Mouse (Mus musculus): ENCODE measurements around the gene Smap2. TPM values are rescaled to one million over a fixed set of nuclear protein-coding genes. Genes with fewer than 3 reads are reported as not detected.

The Smap2 gene
- polyA plus RNA-seq, 1 experiment from 2014 or later: 23.2 TPM

DNA sequence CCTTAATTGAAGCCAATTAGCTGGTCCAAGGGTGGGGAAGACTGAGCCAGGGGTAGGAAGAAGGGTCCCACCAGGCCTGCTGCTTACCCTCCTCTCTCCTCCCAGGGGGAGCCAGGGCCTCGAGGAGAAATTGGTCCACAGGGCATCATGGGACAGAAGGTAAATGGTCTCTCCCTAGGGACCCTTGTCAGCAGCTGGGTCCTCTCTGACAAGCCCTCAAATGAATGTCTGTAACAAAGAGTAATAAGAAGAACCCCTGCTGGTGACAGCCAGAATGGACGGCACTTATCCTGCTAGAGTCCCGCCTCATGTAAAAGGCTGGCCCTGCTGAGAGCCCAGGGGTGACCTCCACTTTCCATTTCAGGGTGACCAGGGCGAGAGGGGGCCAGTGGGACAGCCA lies 34.8 kb upstream of the Smap2 start:
- no peaks in the 10 kb centered on the region for H3K9me3 ChIP-seq (ENCODE audit: control insufficient read depth)
- H3K4me1 ChIP-seq (replicated peaks; ENCODE audit: control insufficient read depth, insufficient read depth, low read length): no peaks in the 10 kb centered on the region
- H3K36me3 ChIP-seq (ENCODE audit: control insufficient read depth, insufficient read depth): no peaks in the 10 kb centered on the region
- no peak for ATAC-seq
- WGBS: 50% methylated on average over 4 of the region's 4 CpGs
- no peak overlapping the region for H3K9ac ChIP-seq (ENCODE audit: low read depth, low read length)
- TF ChIP-seq CTCF (IDR thresholded peaks at IDR 0.05; ENCODE audit: low read depth): no peak
- no peaks in the 10 kb centered on the region for H3K27me3 ChIP-seq (replicated peaks; ENCODE audit: control insufficient read depth, insufficient read depth, low read length)
- no peak overlapping the region for H3K4me3 ChIP-seq (ENCODE audit: low read depth, low read length)
- no peak overlapping the region for H3K27ac ChIP-seq (ENCODE audit: low read depth, low read length)
- no peak overlapping the region for H3K4me2 ChIP-seq (replicated peaks; ENCODE audit: low read depth)

DNA sequence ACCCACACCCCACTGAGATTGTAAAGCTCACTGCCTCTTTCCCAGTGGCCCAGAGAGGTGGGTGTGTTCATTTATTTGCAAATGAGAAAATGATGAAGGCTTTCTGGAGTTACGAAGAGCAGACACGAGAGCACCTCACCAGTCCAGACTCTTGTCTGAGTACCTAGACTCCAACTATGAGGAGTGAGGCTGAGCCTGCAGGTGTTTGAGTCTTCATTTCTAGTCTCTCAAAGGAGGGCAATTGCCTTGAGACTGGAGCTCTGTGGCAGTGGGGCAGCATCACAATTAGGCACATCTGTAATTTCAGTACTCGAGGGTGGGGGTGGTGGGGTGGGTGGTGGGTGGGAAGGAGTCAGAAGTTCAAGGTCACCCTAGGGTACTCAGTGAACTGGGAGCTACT lies 25.9 kb upstream of the Smap2 start:
- TF ChIP-seq CTCF (IDR thresholded peaks at IDR 0.05; ENCODE audit: low read depth): no peak

DNA sequence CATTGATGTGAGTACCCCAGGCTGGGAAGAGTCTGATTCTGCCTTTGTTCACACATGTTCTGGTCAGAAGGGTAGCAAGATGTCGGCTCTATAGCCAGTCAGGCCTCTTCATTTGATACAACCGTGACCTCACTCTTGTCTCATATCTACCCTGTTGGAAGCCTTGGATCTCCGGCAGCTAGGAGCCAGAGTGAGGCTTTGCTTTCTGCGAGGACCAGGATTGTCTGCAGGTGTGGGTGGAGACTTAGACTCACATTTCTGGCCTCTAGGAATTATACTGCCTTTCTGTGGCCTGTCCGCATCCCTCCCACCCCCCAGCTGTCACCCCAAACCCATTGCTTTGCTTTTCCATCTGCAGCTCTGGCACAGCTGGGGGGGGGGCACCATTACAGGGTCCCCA lies 25.4 kb upstream of the Smap2 start:
- 83% methylated on average over 5 of the region's 5 CpGs for WGBS
- no peak overlapping the region for H3K27ac ChIP-seq (ENCODE audit: low read depth, low read length)
- H3K9ac ChIP-seq (ENCODE audit: low read depth, low read length): no peak overlapping the region
- H3K4me3 ChIP-seq (ENCODE audit: low read depth, low read length): no peak overlapping the region
- H3K27me3 ChIP-seq (replicated peaks; ENCODE audit: control insufficient read depth, insufficient read depth, low read length): peaks cover 21% of the 10 kb centered on the region; the same call in 1 of the 2 replicates
- no peak for ATAC-seq
- H3K9me3 ChIP-seq (ENCODE audit: control insufficient read depth): no peaks in the 10 kb centered on the region
- H3K36me3 ChIP-seq (ENCODE audit: control insufficient read depth, insufficient read depth): no peaks in the 10 kb centered on the region
- H3K4me1 ChIP-seq (replicated peaks; ENCODE audit: control insufficient read depth, insufficient read depth, low read length): no peaks in the 10 kb centered on the region
- TF ChIP-seq CTCF (IDR thresholded peaks at IDR 0.05; ENCODE audit: low read depth): no peak
- no peak overlapping the region for H3K4me2 ChIP-seq (replicated peaks; ENCODE audit: low read depth)

More for the DNA sequence above, 25.9 kb upstream of the Smap2 start:
- Histone ChIP-seq H3K9ac (ENCODE audit: low read depth, low read length) (no peak overlapping the region), H3K27ac (ENCODE audit: low read depth, low read length) (no peak overlapping the region), H3K4me3 (ENCODE audit: low read depth, low read length) (no peak overlapping the region), H3K4me1 (replicated peaks; ENCODE audit: control insufficient read depth, insufficient read depth, low read length) (no peaks in the 10 kb centered on the region), H3K9me3 (ENCODE audit: control insufficient read depth) (no peaks in the 10 kb centered on the region), H3K4me2 (replicated peaks; ENCODE audit: low read depth) (no peak overlapping the region), H3K27me3 (replicated peaks; ENCODE audit: control insufficient read depth, insufficient read depth, low read length) (peaks cover 21% of the 10 kb centered on the region; the same call in 1 of the 2 replicates), H3K36me3 (ENCODE audit: control insufficient read depth, insufficient read depth) (no peaks in the 10 kb centered on the region)
- WGBS: 71% methylated on average over 3 of the region's 3 CpGs
- no peak for ATAC-seq

DNA sequence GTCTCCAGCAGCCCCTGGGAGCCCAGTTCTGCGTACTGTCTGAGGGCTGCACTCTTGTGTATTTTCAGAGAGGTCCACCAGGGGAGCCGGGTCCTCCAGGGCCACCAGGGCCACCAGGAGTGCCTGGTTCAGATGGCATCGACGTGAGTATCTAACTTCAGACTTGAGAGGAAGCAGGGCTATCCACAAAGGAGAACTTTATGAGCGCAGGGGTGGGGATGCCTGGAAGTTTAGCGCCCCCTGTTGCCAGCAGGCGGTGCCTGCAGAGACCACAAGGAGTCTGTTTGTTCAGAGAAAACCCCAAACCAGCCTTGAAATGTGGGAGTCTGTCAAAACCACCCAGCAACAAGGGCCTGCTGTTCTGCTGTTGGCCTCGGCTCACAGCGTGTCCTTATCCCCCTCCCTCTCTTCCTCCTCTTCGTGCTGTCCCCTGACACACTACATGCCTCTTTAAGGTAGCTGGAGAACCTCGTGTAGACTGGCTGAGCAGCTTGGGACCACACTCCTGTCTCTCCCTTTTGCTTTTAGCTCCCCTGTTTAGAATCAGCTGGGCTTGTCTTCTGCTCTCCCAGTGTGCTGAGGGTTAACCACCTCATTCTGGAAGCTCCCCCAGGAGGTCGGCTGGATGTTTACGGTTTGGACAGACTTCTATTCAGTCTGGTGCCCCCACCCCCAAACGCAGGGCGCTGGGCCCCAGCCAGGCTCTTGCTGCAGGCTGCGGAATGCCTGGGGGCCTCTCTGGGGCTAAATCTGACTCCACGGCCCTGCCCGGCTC lies 24.0 kb upstream of the Smap2 start:
- peak; percentile 81 for TF ChIP-seq CTCF (IDR thresholded peaks at IDR 0.05; ENCODE audit: low read depth)
- no peak overlapping the region for H3K27ac ChIP-seq (ENCODE audit: low read depth, low read length)
- peak; percentile 48 for ATAC-seq
- WGBS: 17% methylated on average over 18 of the region's 18 CpGs
- no peaks in the 10 kb centered on the region for H3K36me3 ChIP-seq (ENCODE audit: control insufficient read depth, insufficient read depth)
- peaks cover 21% of the 10 kb centered on the region; the same call in 1 of the 2 replicates for H3K27me3 ChIP-seq (replicated peaks; ENCODE audit: control insufficient read depth, insufficient read depth, low read length)
- H3K4me2 ChIP-seq (replicated peaks; ENCODE audit: low read depth): peak overlapping the region; percentile 47
- H3K4me3 ChIP-seq (ENCODE audit: low read depth, low read length): no peak overlapping the region
- no peak overlapping the region for H3K9ac ChIP-seq (ENCODE audit: low read depth, low read length)
- no peaks in the 10 kb centered on the region for H3K4me1 ChIP-seq (replicated peaks; ENCODE audit: control insufficient read depth, insufficient read depth, low read length)
- H3K9me3 ChIP-seq (ENCODE audit: control insufficient read depth): no peaks in the 10 kb centered on the region

DNA sequence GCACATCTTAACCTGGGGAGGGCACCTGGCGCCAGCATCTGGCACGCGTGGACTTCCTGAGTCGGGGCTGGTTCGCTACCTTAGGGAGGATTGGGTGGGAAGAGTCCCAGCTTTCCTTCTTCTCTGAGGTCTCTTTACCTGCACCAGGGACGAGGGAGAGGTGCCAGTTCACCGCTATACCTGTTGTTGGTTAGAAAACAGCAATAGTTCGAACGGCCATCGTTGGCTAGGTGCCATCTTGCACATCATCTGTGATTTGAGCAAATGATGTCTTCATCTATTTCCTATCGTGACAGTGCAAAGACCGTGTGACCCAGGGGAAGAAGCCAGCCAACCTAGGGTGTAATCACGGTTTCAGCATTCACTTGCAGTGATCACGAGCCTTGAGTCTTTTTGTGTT lies 23.3 kb upstream of the Smap2 start:
- no peaks in the 10 kb centered on the region for H3K36me3 ChIP-seq (ENCODE audit: control insufficient read depth, insufficient read depth)
- no peak overlapping the region for H3K9ac ChIP-seq (ENCODE audit: low read depth, low read length)
- 63% methylated on average over 14 of the region's 14 CpGs for WGBS
- H3K27ac ChIP-seq (ENCODE audit: low read depth, low read length): no peak overlapping the region
- no peaks in the 10 kb centered on the region for H3K4me1 ChIP-seq (replicated peaks; ENCODE audit: control insufficient read depth, insufficient read depth, low read length)
- TF ChIP-seq CTCF (IDR thresholded peaks at IDR 0.05; ENCODE audit: low read depth): no peak
- H3K9me3 ChIP-seq (ENCODE audit: control insufficient read depth): no peaks in the 10 kb centered on the region
- peaks cover 21% of the 10 kb centered on the region; the same call in 1 of the 2 replicates for H3K27me3 ChIP-seq (replicated peaks; ENCODE audit: control insufficient read depth, insufficient read depth, low read length)
- ATAC-seq: no peak
- peak overlapping the region; percentile 55 for H3K4me2 ChIP-seq (replicated peaks; ENCODE audit: low read depth)
- peak overlapping the region; percentile 29 for H3K4me3 ChIP-seq (ENCODE audit: low read depth, low read length)

DNA sequence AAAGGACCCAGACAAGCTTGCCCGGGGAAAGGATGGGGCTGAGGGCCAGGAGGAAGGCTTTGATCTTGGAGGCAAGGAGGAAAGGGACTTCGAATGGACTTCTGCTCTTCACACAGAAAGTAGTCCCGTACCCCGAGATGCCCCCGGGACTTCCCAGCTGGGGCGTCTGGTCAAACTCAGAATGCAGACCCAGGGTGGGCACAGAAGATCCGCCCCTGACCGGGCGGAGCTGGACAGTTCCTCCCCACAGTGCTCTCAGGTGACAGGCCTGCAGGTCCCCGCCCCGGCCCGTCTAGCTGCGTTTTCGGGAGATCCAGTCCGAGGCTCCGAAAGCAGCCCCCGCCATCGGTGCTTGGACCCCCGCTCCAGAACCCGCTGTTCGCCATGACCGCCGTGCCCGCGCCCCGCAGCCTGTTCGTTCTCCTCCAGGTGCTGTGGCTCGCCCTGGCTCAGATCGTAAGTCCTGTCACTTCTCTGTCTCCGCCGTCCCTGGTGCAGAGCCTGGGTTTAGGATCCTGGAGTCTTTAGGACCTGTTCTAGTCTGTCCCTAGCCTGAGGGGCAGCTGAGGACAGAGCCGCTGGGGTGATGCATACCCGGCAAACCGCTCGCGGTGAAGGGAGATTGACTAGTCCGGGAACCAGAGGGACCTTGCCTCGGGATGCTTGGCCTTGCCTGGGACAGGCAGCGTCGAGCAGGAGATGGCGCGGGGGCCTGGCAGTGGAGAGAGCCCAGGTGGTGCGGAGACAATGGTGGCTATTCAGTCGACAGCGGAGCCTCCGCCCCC lies 22.5 kb upstream of the Smap2 start, which contains the start of gene Col9a2:
Col9a2 (plus strand) TSS at position 55 of the 785 bp plus-strand sequence.
- no peak for TF ChIP-seq CTCF (IDR thresholded peaks at IDR 0.05; ENCODE audit: low read depth)
- Histone ChIP-seq H3K4me3 (ENCODE audit: low read depth, low read length) (peak within 1 kb of the TSS; percentile 29), H3K36me3 (ENCODE audit: control insufficient read depth, insufficient read depth) (no peaks in the 10 kb centered on the region), H3K9ac (ENCODE audit: low read depth, low read length) (no peak within 1 kb of the TSS), H3K27ac (ENCODE audit: low read depth, low read length) (no peak within 1 kb of the TSS), H3K27me3 (replicated peaks; ENCODE audit: control insufficient read depth, insufficient read depth, low read length) (peaks cover 21% of the 10 kb centered on the region; the same call in 1 of the 2 replicates), H3K9me3 (ENCODE audit: control insufficient read depth) (no peaks in the 10 kb centered on the region), H3K4me1 (replicated peaks; ENCODE audit: control insufficient read depth, insufficient read depth, low read length) (no peaks in the 10 kb centered on the region), H3K4me2 (replicated peaks; ENCODE audit: low read depth) (peak within 1 kb of the TSS; percentile 55)
- WGBS: 4% methylated on average over 44 of the region's 46 CpGs
- ATAC-seq: no peak

All from intestine, postnatal 0 days (tissue).